Mouse (Mus musculus): ENCODE measurements at regions not wholly inside any gene's neighbourhood (a gene's known extent, or its start where the extent isn't known, plus 50 kb on each side); places are given as distances from the start of the nearest gene placed in this dataset.

DNA sequence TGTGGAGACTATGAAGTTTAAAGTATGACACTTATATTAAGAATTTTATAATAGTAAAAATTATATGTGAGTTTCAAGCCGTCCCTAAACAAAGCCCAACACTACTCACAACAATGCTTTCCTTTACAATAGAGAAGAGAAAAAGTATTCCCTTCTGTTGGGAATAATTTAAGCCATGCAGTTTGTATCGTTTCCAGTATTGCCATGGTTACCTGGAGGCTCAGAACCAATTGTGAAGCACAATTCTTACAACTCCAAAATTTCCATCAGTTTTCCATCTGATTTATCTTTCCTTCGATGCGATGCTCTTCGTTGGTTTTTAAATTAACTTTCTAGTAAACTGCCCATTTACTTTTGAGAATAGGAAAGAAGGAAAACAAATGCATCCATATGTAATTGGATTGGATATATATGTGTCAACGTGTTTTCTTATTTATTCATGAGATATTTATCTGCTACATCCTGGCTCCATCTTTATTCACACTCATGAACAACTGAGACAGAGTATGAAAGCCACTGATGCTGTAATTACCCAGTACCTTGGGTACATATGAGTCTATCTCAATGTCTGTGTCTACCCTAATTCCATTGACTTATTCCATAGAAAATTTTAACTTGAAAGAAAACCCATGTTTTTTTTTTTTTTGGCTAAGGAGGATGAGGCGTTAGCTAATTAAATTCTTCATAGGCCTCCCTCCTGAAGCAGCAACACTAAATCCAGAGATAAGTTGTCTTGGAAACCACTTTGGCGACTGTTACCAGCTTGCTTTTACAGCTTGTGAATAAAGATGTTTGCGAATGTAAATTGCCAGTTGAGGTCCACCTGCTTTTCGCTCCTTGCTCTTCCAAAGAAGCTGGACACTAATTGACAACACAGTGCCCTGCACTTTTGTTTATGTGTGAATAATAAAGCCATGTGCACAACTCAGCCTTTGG lies 72.8 kb upstream of the 4933412E24Rik start:
- WGBS: 66% methylated on average over 10 of the region's 10 CpGs
- Histone ChIP-seq H3K4me3 (replicated peaks; ENCODE audit: low read length) (no peak overlapping the region), H3K36me3 (replicated peaks; ENCODE audit: control insufficient read depth, insufficient read depth) (no peaks in the 10 kb centered on the region), H3K27me3 (ENCODE audit: control insufficient read depth, insufficient read depth, low read length) (no peaks in the 10 kb centered on the region), H3K27ac (no peak overlapping the region), H3K9ac (no peak overlapping the region), H3K4me1 (replicated peaks; ENCODE audit: control insufficient read depth, insufficient read depth, low read length) (no peaks in the 10 kb centered on the region), H3K4me2 (replicated peaks) (no peak overlapping the region), H3K9me3 (ENCODE audit: control insufficient read depth, low read length) (no peaks in the 10 kb centered on the region)
- DNase-seq (ENCODE audit: low spot score) (no peak), ATAC-seq (ENCODE audit: low FRiP score) (no peak)

Measured in hindbrain, embryonic 14.5 days (tissue).